Mouse (Mus musculus): ENCODE data around the gene Flt1.

GRCm38 (mm10) chr5:147614659-147615058 lies 111.2 kb downstream of the Flt1 start:
- TF ChIP-seq CTCF (IDR thresholded peaks at IDR 0.05; ENCODE audit: borderline replicate concordance, control insufficient read depth, extremely low read depth, insufficient read depth, low read length, poor library complexity) (no peak), POLR2A (IDR thresholded peaks at IDR 0.05; ENCODE audit: control insufficient read depth, extremely low read depth, insufficient read depth, low read length, poor library complexity) (no peak)
